Mouse (Mus musculus) layer of hippocampus, adult 2 months (tissue): Measurements from ENCODE around the gene Cox19. TPM values are rescaled to one million over a fixed set of nuclear protein-coding genes. Genes with fewer than 3 reads are reported as not detected.

Source experiments
- DNase-seq, 2 experiments: peaks; one replicate each; pipeline ENCODE4 v3.0.0; 2022; ENCODE audit warnings: low spot score in 2 of 2
- H3K27ac ChIP-seq: fragments of 200-600 bp; 2 replicates; pipeline ENCODE4 v1.8.1; 2022
- H3K4me3 ChIP-seq: fragments of 200-600 bp; 2 replicates; pipeline ENCODE4 v1.8.1; 2022; ENCODE audit warnings: mild to moderate bottlenecking
- CTCF ChIP-seq: fragments of 200-600 bp; conservative IDR thresholded peaks from 2 replicates; pipeline ENCODE4 v1.8.1; 2022; ENCODE audit warnings: antibody characterized with exemption, mild to moderate bottlenecking, moderate library complexity
- total RNA-seq, 2 experiments: library from RNA; stranded (reverse); gene quantifications; 2 replicates each; pipeline ENCODE4 v1.2.3; 2021

Cox19 gene
- total RNA-seq, 2 experiments from 2014 or later, result 74.3 to 76.8 TPM

- no peak for DNase-seq
- TF ChIP-seq CTCF, result no peak
Observed at GRCm38 (mm10) chr5:139365827-139366226, 14.6 kb upstream of the Cox19 start.

DNA sequence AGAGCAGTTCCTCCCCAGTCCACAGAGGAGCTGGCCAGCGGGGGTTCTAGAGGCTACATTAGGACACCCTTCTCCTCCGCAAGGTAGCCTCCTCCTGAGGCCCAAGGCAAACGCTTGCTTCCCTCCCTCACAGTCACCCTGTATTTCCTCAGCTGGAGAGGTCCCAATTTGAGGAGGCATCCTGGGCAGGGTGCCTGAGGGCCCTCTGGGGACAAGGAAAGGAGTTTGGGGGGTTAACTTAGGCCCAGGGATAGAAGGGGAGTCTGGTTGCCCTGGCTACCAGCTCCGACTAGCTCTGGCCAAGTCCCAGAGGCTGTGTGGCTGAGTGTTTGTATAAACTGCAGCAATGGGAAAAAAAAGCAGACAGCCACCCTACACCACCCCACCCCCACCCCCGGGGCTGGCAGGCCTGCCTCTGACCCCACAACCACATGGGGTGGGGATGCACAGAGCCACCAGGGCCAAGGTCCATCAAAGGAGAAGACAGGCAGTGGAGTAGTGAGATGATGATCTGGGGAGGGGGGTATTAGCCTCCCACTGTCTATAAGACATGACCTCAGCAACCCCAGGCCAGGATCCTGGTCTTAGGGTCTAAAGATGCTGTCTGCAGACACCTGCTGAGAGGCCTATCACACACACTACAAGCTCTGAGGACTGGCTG, 13.8 kb upstream of the Cox19 start:
- TF ChIP-seq CTCF, result no peak
- Histone ChIP-seq H3K4me3 (peak overlapping the region; percentile 0; the same call in 1 of the 2 replicates), H3K27ac (peak overlapping the region; percentile 91)
- no peak for DNase-seq

More at GRCm38 (mm10) chr5:139365827-139366226, 14.6 kb upstream of the Cox19 start:
- H3K4me3 ChIP-seq, result no peak overlapping the region
- H3K27ac ChIP-seq, result peak overlapping the region; percentile 77

GRCm38 (mm10) chr5:139364260-139364910, 13.2 kb upstream of the Cox19 start:
- peak; percentile 99 for TF ChIP-seq CTCF
- peak; percentile 79 to 93 for DNase-seq
- peak overlapping the region; percentile 91 for H3K27ac ChIP-seq
- peak overlapping the region; percentile 0; the same call in 1 of the 2 replicates for H3K4me3 ChIP-seq

- no peak for TF ChIP-seq CTCF
- H3K4me3 ChIP-seq, result no peak overlapping the region
- DNase-seq, result no peak
- H3K27ac ChIP-seq, result peak overlapping the region; percentile 91
Observed at GRCm38 (mm10) chr5:139363858-139364257, 12.6 kb upstream of the Cox19 start.

- peak overlapping the region; percentile 73 for H3K27ac ChIP-seq
- no peak for TF ChIP-seq CTCF
- DNase-seq, result no peak
- H3K4me3 ChIP-seq, result no peak overlapping the region
Observed at GRCm38 (mm10) chr5:139359244-139359643, 8.0 kb upstream of the Cox19 start.

DNA sequence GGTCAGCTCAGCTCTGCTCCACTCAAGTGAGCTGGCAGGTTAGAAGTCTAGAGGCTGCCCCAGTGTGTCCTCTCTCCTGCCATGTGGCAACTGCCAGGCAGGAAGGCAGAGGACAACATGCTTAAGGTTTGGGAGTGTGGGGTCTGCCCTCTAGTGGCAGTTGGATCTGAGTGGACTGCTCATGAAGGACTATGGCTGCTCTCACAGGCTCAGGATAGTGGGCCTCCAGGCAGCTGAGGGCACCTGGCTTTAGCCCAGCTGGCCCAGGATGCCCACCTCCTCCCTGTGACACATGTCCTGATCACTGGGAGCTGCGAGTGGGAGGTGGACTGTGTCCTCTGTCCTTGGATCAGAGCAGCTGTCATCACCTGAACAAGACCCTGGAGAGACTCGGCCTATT, 7.4 kb upstream of the Cox19 start:
- no peak for DNase-seq

DNA sequence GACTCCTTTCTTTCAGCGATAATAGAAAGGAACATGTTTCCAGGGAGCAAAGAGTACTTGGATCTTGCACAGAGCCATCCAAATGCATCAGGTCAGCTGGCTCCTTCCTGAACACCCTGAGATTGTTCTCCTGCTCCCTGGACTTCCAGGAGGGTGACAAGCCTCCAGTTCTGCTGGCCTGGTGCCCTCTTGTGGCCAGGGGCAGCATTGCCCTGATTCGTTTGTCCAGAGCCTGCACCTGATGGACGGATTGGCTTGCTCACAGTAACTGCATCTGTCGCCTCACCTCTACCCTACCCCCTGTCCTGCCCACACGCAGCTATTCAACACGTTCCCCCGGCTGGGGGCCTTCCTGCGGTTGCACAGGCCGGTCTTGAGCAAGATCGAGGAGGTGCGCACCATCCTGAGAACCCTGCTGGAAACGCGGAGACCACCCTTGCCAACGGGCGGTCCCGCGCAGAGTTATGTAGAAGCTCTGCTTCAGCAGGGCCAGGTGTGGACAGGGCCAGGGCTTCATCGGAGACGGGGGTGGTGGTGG, 4.1 kb upstream of the Cox19 start:
- H3K4me3 ChIP-seq, result no peak overlapping the region
- peak; percentile 95 for TF ChIP-seq CTCF
- DNase-seq, result peak; percentile 76 to 87
- H3K27ac ChIP-seq, result no peak overlapping the region

More for the DNA sequence above, 7.4 kb upstream of the Cox19 start:
- Histone ChIP-seq H3K4me3 (no peak overlapping the region), H3K27ac (peak overlapping the region; percentile 73)
- peak; percentile 77 for TF ChIP-seq CTCF

GRCm38 (mm10) chr5:139353946-139354345, 2.7 kb upstream of the Cox19 start:
- TF ChIP-seq CTCF, result no peak
- no peak overlapping the region for H3K4me3 ChIP-seq
- H3K27ac ChIP-seq, result no peak overlapping the region
- DNase-seq, result no peak

- Histone ChIP-seq H3K4me3 (no peak overlapping the region), H3K27ac (no peak overlapping the region)
- TF ChIP-seq CTCF, result peak; percentile 75
- peak in 1 of 2 experiments; percentile 42 for DNase-seq
Observed at GRCm38 (mm10) chr5:139353496-139353895, 2.3 kb upstream of the Cox19 start.

DNA sequence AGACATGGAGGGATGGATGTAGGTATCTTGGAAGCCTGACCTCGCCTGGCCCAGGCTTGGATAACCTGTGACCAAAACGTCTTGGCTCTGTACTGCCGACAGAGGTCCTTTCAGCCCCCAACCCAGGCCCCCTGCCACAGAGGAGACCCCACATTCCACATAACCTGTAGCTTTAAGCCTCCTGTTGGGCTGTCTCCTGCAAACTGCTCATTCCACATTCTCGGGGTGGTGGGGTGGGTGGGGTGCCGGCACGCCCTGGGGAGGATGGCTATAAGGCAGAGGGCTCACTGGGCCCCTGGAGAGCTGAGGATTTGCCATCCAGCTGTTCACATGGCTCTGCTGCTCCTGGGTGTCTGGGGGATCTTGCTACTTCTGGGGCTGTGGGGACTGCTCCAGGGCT, 1.1 kb upstream of the Cox19 start, which contains the start of gene Cyp2w1:
TSS of gene Cyp2w1 (plus strand) at position 301 of the 400 bp plus-strand sequence.
- no peak within 1 kb of the TSS for H3K27ac ChIP-seq

GRCm38 (mm10) chr5:139351628-139352027, 410 bp upstream of the Cox19 start:
- Histone ChIP-seq H3K27ac (no peak overlapping the region), H3K4me3 (no peak overlapping the region)
- DNase-seq, result no peak
- TF ChIP-seq CTCF, result no peak

More for the DNA sequence above, 1.1 kb upstream of the Cox19 start, which contains the start of gene Cyp2w1:
- TF ChIP-seq CTCF, result no peak
- no peak for DNase-seq
- no peak within 1 kb of the TSS for H3K4me3 ChIP-seq

DNA sequence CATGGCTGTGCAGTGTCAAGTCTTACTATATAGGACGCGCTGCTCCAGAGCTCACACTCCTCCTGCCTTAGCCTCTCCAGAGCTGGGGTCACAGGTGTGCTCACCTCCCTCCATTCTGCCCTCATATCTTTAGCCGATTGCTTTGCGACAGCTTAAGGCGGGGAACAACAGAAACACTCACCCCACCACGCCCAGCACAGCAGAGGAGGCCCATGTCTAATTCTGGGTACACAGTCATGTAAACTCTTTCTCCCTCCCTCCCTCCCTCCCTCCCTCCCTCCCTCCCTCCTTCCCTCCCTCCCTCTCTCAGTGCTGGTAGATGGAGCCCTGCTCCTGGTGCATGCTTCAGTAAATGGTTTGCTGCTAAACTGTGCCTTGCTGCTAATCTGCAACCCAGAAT, 1.5 kb downstream of the Cox19 start:
- no peak for TF ChIP-seq CTCF
- DNase-seq, result no peak
- no peak overlapping the region for H3K27ac ChIP-seq
- H3K4me3 ChIP-seq, result no peak overlapping the region

GRCm38 (mm10) chr5:139347225-139347624, 4.0 kb downstream of the Cox19 start:
- Histone ChIP-seq H3K4me3 (no peak overlapping the region), H3K27ac (no peak overlapping the region)
- no peak for DNase-seq
- no peak for TF ChIP-seq CTCF
